Mouse (Mus musculus): ENCODE results near the gene Gm49380. TPM values are rescaled to one million over a fixed set of nuclear protein-coding genes. Genes with fewer than 3 reads are reported as not detected.

Gm49380 gene
- polyA plus RNA-seq (2015; fragmentation: Nextera tagmentation; extraction: Ambion mirVana): 0.21 TPM in 1 of 2 replicates, not detected in the other

GRCm38 (mm10) chr9:44113105-44113789 lies at the start of gene Gm49380, which contains the start of gene Rnf26:
Gm49380 (minus strand) TSS chr9:44113500.
Rnf26 (minus strand) TSS chr9:44113517.

GRCm38 (mm10) chr9:44134101-44134850 lies 21.0 kb upstream of the Gm49380 start, which contains the start of gene Mcam:
Mcam (plus strand) TSS chr9:44134469.

GRCm38 (mm10) chr9:44107110-44107509 lies 6.2 kb downstream of the Gm49380 start, which contains the start of gene C1qtnf5:
C1qtnf5 (plus strand) TSS chr9:44107245.

GRCm38 (mm10) chr9:44101490-44101889 lies 11.8 kb downstream of the Gm49380 start, which contains the start of gene Mfrp:
Mfrp (plus strand) TSS chr9:44101729.

GRCm38 (mm10) chr9:44066785-44067225 lies 46.5 kb downstream of the Gm49380 start, which contains the start of gene Usp2:
Usp2 (plus strand) TSS chr9:44067021.

GRCm38 (mm10) chr9:44042836-44043707 lies 70.2 kb downstream of the Gm49380 start, which contains the start of gene Thy1:
Thy1 (plus strand) TSS chr9:44043384.

Other genes starting within 250 kb of the Gm49380 start
- 4.5 and 5.8 TPM in 2 replicates for gene Thy1, start 70.1 kb downstream of the Gm49380 start, polyA plus RNA-seq (2015; fragmentation: Nextera tagmentation; extraction: Ambion mirVana)
- gene Usp2, start 46.5 kb downstream of the Gm49380 start, polyA plus RNA-seq (2015; fragmentation: Nextera tagmentation; extraction: Ambion mirVana): 134 and 136 TPM in 2 replicates
- gene Mfrp, start 11.8 kb downstream of the Gm49380 start, polyA plus RNA-seq (2015; fragmentation: Nextera tagmentation; extraction: Ambion mirVana): not detected in 2 replicates
- 3.1 and 4.4 TPM in 2 replicates for gene C1qtnf5, start 6.3 kb downstream of the Gm49380 start, polyA plus RNA-seq (2015; fragmentation: Nextera tagmentation; extraction: Ambion mirVana)
- 15.9 and 18.6 TPM in 2 replicates for gene Rnf26, start within 50 bp of the Gm49380 start, polyA plus RNA-seq (2015; fragmentation: Nextera tagmentation; extraction: Ambion mirVana)
- 42.7 and 51.8 TPM in 2 replicates for gene Mcam, start 21.0 kb upstream of the Gm49380 start, polyA plus RNA-seq (2015; fragmentation: Nextera tagmentation; extraction: Ambion mirVana)
- 4.2 and 5.2 TPM in 2 replicates for gene Cbl, start 120.5 kb upstream of the Gm49380 start, polyA plus RNA-seq (2015; fragmentation: Nextera tagmentation; extraction: Ambion mirVana)
- gene Ccdc153, start 127.2 kb upstream of the Gm49380 start, polyA plus RNA-seq (2015; fragmentation: Nextera tagmentation; extraction: Ambion mirVana): not detected in 2 replicates
- not detected in 2 replicates for gene Pdzd3, start 138.0 kb upstream of the Gm49380 start, polyA plus RNA-seq (2015; fragmentation: Nextera tagmentation; extraction: Ambion mirVana)
- 10.4 and 10.9 TPM in 2 replicates for gene Nlrx1, start 155.1 kb upstream of the Gm49380 start, polyA plus RNA-seq (2015; fragmentation: Nextera tagmentation; extraction: Ambion mirVana)
- gene Abcg4, start 175.1 kb upstream of the Gm49380 start, polyA plus RNA-seq (2015; fragmentation: Nextera tagmentation; extraction: Ambion mirVana): 0.38 and 0.58 TPM in 2 replicates
- gene Hinfp, start 192.2 kb upstream of the Gm49380 start, polyA plus RNA-seq (2015; fragmentation: Nextera tagmentation; extraction: Ambion mirVana): 7.5 and 7.7 TPM in 2 replicates
- gene C2cd2l, start 206.8 kb upstream of the Gm49380 start, polyA plus RNA-seq (2015; fragmentation: Nextera tagmentation; extraction: Ambion mirVana): 3.5 and 6.5 TPM in 2 replicates
- gene Dpagt1, start 212.5 kb upstream of the Gm49380 start, polyA plus RNA-seq (2015; fragmentation: Nextera tagmentation; extraction: Ambion mirVana): 19.2 and 20.1 TPM in 2 replicates
- 55.3 and 61.5 TPM in 2 replicates for gene H2afx, start 221.2 kb upstream of the Gm49380 start, polyA plus RNA-seq (2015; fragmentation: Nextera tagmentation; extraction: Ambion mirVana)
- 44.7 and 48.8 TPM in 2 replicates for gene Hmbs, start 230.7 kb upstream of the Gm49380 start, polyA plus RNA-seq (2015; fragmentation: Nextera tagmentation; extraction: Ambion mirVana)
- 17.4 and 18.7 TPM in 2 replicates for gene Vps11, start 248.2 kb upstream of the Gm49380 start, polyA plus RNA-seq (2015; fragmentation: Nextera tagmentation; extraction: Ambion mirVana)